Mouse (Mus musculus) heart, embryonic 16.5 days (tissue): ENCODE data around the gene Appl2. TPM values are rescaled to one million over a fixed set of nuclear protein-coding genes. Genes with fewer than 3 reads are reported as not detected.

ENCODE experiments used
- ATAC-seq: fragments of 200-750 bp; cut with Nextera tagmentation; replicated peaks from 2 replicates; pipeline ENCODE4 v1.8.0; 2017; ENCODE audit warnings: moderate number of reproducible peaks; ENCODE audit not compliant: insufficient read depth, low FRiP score; ENCODE audit errors: extremely low read depth
- H3K27ac ChIP-seq: fragments of 300-500 bp; sonication (generic); 2 replicates; pipeline ENCODE4 v1.5.1; 2014; ENCODE audit warnings: mild to moderate bottlenecking, low read length, control low read depth, moderate library complexity
- H3K27me3 ChIP-seq: fragments of 300-500 bp; sonication (generic); 2 replicates; pipeline ENCODE4 v1.6.1; 2014; ENCODE audit warnings: low read length, mixed read lengths; ENCODE audit not compliant: control insufficient read depth, insufficient read depth
- H3K36me3 ChIP-seq: fragments of 300-500 bp; sonication (generic); 2 replicates; pipeline ENCODE4 v1.6.1; 2014; ENCODE audit not compliant: control insufficient read depth, insufficient read depth
- H3K4me1 ChIP-seq: fragments of 300-500 bp; sonication (generic); 2 replicates; pipeline ENCODE4 v1.6.1; 2014; ENCODE audit warnings: low read length, mixed read lengths; ENCODE audit not compliant: control insufficient read depth, insufficient read depth
- H3K4me2 ChIP-seq: fragments of 300-500 bp; sonication (generic); 2 replicates; pipeline ENCODE4 v1.6.1; 2014; ENCODE audit warnings: low read depth, mild to moderate bottlenecking, control low read depth, low read length
- H3K4me3 ChIP-seq: fragments of 300-500 bp; sonication (generic); 2 replicates; pipeline ENCODE4 v1.5.1; 2014; ENCODE audit warnings: mild to moderate bottlenecking, control low read depth, low read length
- H3K9ac ChIP-seq: fragments of 300-500 bp; sonication (generic); 2 replicates; pipeline ENCODE4 v1.6.1; 2014; ENCODE audit warnings: low read length, control low read depth
- H3K9me3 ChIP-seq: fragments of 300-500 bp; sonication (generic); replicated peaks from 2 replicates; pipeline ENCODE4 v1.6.1; 2016; ENCODE audit warnings: low read length; ENCODE audit not compliant: control insufficient read depth
- WGBS: fragments of 180-500 bp; shearing (Covaris S2); extraction: QIAGEN DNeasy Blood & Tissue Kit; methylation state at CpG from one replicate; pipeline ENCODE4 v1.1.7; 2014; 5-methylcytosine and 5-hydroxymethylcytosine counted together
- polyA plus RNA-seq: library from polyadenylated mRNA; unstranded; fragments of >200 nt; fragmentation: Nextera tagmentation; extraction: Ambion mirVana; gene quantifications from 2 replicates; pipeline ENCODE4 v1.2.1, GENCODE M21; 2015

The Appl2 gene
- polyA plus RNA-seq, 1 experiment from 2014 or later = 42.1 TPM

DNA sequence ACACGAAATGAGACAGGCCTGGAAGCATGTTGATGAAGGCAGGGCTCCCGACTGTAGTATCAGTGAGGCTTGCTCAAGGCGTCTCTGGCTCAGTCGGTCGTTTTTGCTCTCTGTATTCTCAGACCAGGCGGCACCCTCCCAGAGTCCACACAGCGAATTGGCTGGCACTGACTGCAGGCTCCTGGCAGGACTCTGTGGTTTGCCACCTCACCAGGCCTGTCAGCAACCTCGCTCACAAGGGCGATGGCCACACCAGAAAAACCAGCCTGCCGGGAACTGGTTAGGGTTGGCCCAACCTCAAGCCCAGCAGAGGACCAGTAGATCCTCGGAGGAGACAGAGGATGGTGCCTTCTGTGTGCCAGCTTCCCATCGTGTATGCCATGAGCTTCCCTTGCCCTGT lies 23.7 kb downstream of the Appl2 start:
- no peak overlapping the region for H3K9ac ChIP-seq
- 0 out of 2 replicates have a peak, but pooled peaks cover 2% of the 10 kb centered on the region for H3K4me1 ChIP-seq
- 82% methylated on average over 12 of the region's 12 CpGs for WGBS
- H3K4me2 ChIP-seq = no peak overlapping the region
- H3K36me3 ChIP-seq = peaks cover 18% of the 10 kb centered on the region
- ATAC-seq = no peak
- no peaks in the 10 kb centered on the region for H3K27me3 ChIP-seq
- no peak overlapping the region for H3K4me3 ChIP-seq
- H3K27ac ChIP-seq = no peak overlapping the region
- H3K9me3 ChIP-seq = no peaks in the 10 kb centered on the region

DNA sequence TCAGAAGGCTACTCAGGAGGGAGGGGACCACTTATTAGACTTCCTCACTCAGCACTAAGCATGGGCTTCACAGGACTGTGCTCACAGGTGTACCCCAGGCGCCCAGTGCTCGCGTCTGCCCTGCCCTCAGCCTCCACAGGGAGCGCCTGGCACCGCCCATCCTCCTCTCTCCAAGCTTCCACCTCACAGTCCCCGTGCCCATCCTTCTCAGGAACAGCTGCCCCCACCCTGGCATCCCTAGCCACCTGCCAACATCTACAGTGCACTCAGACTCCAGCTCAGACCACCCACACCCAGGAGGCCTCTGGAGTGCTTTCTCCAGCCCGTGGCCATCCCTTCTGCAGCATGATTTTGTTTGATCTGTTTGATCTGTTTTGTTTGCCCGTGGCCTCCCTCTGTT lies 24.5 kb downstream of the Appl2 start:
- no peak for ATAC-seq
- no peak overlapping the region for H3K27ac ChIP-seq
- peaks cover 13% of the 10 kb centered on the region for H3K36me3 ChIP-seq

DNA sequence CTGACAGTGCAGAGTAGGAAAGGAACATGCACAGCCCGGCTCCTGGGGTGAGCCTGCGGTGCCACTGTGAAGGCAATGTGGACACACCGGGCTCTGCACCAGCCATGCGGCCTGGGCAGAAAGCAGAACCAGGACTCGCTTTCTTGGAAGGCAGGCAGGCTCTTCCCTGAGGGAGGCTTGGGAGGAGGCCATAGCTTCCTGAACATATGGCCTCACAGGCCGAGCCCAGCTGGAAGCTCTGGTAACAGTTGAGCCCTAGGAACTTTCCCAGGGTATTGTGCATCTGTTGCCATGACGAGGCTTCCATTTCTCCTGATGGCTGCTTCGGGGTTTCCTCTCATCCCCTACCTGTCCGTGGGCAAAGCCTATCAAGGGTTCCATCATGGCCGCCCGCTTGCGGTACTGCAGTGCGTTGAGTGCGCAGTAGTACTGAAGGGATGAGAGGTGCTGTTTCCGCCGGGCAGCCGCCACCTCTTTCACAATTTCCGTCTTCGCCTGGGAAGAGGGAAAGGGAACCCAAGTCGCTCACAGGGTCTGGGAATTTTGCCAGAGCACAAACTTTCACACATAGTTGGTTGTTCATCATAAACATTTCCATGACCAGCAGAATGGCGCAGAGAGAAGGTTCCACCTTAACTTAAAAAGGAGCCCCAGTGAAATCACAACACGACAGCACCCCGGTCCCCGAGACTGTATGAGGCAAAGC lies 28.0 kb downstream of the Appl2 start:
- H3K4me1 ChIP-seq = no peaks in the 10 kb centered on the region
- no peak for ATAC-seq
- H3K9me3 ChIP-seq = no peaks in the 10 kb centered on the region
- H3K4me3 ChIP-seq = no peak overlapping the region
- H3K4me2 ChIP-seq = no peak overlapping the region
- 91% methylated on average over 24 of the region's 24 CpGs for WGBS
- peaks cover 13% of the 10 kb centered on the region; the same call in 1 of the 2 replicates for H3K36me3 ChIP-seq
- no peak overlapping the region for H3K9ac ChIP-seq
- H3K27me3 ChIP-seq = no peaks in the 10 kb centered on the region
- no peak overlapping the region for H3K27ac ChIP-seq

More for the DNA sequence above, 24.5 kb downstream of the Appl2 start:
- Histone ChIP-seq H3K4me3 (no peak overlapping the region), H3K4me1 (no peaks in the 10 kb centered on the region), H3K9ac (no peak overlapping the region), H3K4me2 (no peak overlapping the region), H3K9me3 (no peaks in the 10 kb centered on the region), H3K27me3 (no peaks in the 10 kb centered on the region)
- WGBS = 80% methylated on average over 8 of the region's 8 CpGs

DNA sequence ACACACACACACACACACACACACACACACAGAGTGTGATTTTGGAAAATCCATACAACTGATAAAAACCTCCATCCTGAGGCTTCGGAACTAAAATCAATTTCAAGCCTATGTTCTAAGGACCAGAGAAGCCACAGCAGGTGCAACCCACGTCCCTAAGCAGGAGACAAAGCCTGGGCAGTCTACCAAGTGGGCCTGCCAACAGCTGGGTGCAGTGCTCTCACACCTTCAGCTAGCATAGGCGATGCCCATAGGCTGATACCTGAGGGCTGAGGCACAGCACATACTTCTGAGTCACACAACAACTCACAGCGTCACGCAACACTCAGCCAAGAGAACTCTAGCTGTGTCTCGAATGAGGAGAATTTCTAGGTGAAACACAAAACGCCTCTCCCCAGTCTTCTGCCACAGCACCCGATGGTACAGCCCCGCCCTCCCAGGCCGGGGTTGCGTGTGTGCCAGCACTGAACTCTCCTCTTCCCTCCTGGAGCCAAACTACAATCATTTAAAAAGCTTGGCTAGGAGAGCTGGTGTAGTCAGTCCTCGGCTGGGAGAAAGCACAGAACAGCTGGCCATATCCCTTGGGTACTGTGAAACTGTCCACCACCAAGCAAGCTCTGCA lies 29.6 kb downstream of the Appl2 start:
- Histone ChIP-seq H3K27me3 (no peaks in the 10 kb centered on the region), H3K9me3 (no peaks in the 10 kb centered on the region), H3K27ac (no peak overlapping the region), H3K36me3 (peaks cover 13% of the 10 kb centered on the region), H3K4me1 (no peaks in the 10 kb centered on the region), H3K9ac (no peak overlapping the region), H3K4me3 (no peak overlapping the region), H3K4me2 (no peak overlapping the region)
- no peak for ATAC-seq
- 83% methylated on average over 12 of the region's 12 CpGs for WGBS

DNA sequence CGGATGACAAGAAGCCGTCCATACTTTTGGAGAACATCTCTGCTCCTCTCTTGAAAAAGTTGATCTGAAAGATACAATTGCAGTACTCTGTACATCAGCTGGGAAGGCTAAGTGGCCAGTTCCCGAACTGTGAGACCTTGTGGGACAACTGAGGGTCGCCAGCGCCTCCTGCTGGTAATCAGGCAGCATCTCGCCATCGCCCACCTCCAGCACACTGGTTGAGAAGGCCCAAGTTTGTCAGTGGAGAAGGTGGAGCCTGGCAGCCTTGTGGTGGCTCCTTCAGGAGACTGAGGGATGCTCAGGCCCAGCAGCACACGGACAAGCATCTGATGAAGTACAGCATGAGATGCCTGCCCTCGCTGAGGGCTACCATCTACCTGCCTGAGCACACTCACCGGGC lies 31.2 kb downstream of the Appl2 start:
- Histone ChIP-seq H3K4me2 (no peak overlapping the region), H3K4me1 (no peaks in the 10 kb centered on the region), H3K27ac (no peak overlapping the region), H3K9ac (no peak overlapping the region), H3K9me3 (no peaks in the 10 kb centered on the region), H3K4me3 (no peak overlapping the region), H3K36me3 (peaks cover 17% of the 10 kb centered on the region), H3K27me3 (no peaks in the 10 kb centered on the region)
- no peak for ATAC-seq
- 64% methylated on average over 10 of the region's 10 CpGs for WGBS

DNA sequence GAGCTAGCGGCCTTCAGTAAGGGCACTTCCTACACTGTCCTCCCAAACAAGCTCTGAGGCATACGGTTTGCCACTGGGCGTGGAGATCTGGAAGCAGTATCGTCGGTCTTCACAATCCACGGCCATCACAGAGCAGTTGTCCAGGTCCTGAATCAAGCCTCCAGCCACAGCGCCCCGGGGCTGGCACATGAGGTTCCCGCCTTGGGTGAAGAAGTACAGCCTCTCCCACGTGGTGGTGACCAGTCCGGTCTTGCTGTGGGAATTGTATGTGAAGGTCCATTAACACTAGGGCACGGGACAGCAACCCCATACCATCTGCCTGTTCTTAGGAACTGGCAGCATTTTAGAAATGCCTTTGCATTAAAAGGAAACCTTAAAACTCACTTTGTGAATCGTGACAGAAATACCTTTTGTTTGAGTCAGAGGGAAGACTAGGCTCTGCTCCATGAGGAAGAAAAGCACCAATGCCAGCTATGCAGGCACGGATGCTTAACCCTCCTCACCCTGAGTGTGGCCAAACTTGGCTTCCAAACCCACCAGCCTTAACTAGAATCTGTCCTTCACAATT lies 35.8 kb downstream of the Appl2 start:
- no peaks in the 10 kb centered on the region for H3K9me3 ChIP-seq
- H3K9ac ChIP-seq = no peak overlapping the region
- no peak for ATAC-seq
- no peak overlapping the region for H3K4me3 ChIP-seq
- H3K27ac ChIP-seq = no peak overlapping the region
- H3K4me2 ChIP-seq = no peak overlapping the region
- H3K36me3 ChIP-seq = peaks cover 41% of the 10 kb centered on the region
- no peaks in the 10 kb centered on the region for H3K4me1 ChIP-seq
- no peaks in the 10 kb centered on the region for H3K27me3 ChIP-seq
- WGBS = 90% methylated on average over 14 of the region's 14 CpGs

DNA sequence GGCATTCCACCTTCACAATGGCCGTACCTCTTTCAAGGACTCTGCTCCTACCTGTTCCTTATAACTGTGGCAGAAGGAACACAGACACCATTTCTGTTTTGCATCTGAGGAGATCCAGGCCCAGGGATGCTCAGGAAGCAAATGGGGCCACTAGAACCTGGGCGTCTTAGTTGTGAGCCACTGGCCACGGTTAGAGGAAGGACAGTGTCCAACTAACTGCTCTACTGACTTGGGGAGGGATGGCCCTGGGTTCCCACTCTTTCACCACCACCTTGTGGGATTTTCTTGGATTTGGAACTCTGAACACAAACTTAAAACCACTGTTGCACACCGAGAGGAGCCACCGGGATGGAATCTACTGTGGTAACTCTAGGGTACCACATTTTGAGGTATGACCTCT lies 36.7 kb downstream of the Appl2 start:
- Histone ChIP-seq H3K4me3 (no peak overlapping the region), H3K9me3 (no peaks in the 10 kb centered on the region), H3K9ac (no peak overlapping the region), H3K27ac (no peak overlapping the region), H3K4me1 (no peaks in the 10 kb centered on the region), H3K4me2 (no peak overlapping the region), H3K27me3 (no peaks in the 10 kb centered on the region), H3K36me3 (peaks cover 46% of the 10 kb centered on the region)
- ATAC-seq = no peak
- WGBS = 91% methylated on average over 5 of the region's 5 CpGs

DNA sequence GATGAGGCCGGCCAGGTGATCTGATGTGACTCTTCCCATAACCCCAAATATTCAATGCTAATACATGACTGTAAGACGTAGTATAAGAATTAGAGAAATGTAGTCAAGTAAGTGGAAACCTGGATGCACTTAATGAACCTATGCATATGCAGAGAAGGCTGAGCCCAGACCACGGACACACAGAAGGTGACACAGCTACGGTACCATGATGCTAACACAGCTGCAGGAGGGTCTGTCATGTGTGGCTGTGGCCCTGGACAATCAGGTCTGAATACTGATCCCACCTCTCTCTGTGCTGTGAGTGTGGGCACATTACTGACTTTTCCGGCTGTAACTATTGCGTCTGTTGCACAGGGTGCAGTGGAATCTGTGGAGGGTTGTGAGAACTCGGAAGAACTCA lies 38.0 kb downstream of the Appl2 start:
- no peak for ATAC-seq
- H3K9me3 ChIP-seq = no peaks in the 10 kb centered on the region
- H3K4me2 ChIP-seq = no peak overlapping the region
- H3K9ac ChIP-seq = no peak overlapping the region
- H3K36me3 ChIP-seq = peaks cover 52% of the 10 kb centered on the region
- 92% methylated on average over 7 of the region's 7 CpGs for WGBS
- no peak overlapping the region for H3K27ac ChIP-seq
- no peak overlapping the region for H3K4me3 ChIP-seq
- no peaks in the 10 kb centered on the region for H3K27me3 ChIP-seq
- no peaks in the 10 kb centered on the region for H3K4me1 ChIP-seq

DNA sequence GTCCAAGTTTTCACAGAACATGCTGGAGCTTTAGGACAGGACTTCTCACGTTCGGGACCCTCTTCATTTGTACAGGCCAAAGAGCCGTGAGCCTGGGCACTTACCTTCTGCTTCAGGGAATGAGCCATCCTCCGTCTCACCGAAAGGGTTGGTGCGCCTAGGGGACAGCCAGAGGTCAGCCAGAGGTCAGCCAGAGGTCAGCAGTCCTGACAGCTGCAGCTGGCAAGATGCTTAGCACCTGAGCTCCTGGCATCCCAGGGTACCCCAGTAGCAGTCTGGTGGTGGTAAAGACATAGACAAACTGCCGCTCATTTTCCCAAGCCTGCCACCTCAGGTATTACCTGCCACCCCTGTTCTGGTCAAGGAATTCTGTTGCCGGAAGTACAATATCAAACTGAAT lies 39.9 kb downstream of the Appl2 start:
- no peak for ATAC-seq
- WGBS = 77% methylated on average over 8 of the region's 8 CpGs
- Histone ChIP-seq H3K27ac (no peak overlapping the region), H3K4me1 (no peaks in the 10 kb centered on the region), H3K36me3 (peaks cover 60% of the 10 kb centered on the region), H3K27me3 (no peaks in the 10 kb centered on the region), H3K4me3 (no peak overlapping the region), H3K4me2 (no peak overlapping the region), H3K9me3 (no peaks in the 10 kb centered on the region), H3K9ac (no peak overlapping the region)
